Mouse (Mus musculus) retina, embryonic 14.5 days (tissue): ENCODE measurements around the gene Fut2.
"Not testable (repeated sequence)": the region's sequence is repeated elsewhere in the genome, so short reads cannot be mapped to it uniquely, and the experiment has no call there.

Source experiments
- DNase-seq: peaks from one replicate; pipeline ENCODE4 v3.0.0-alpha.2; 2015; ENCODE audit warnings: low spot score

Gene Fut2

GRCm38 (mm10) chr7:45677627-45678295 lies 11.6 kb upstream of the Fut2 start:
- DNase-seq: no peak

- no peak for DNase-seq
These were observed 2.7 kb upstream of the Fut2 start for GRCm38 (mm10) chr7:45668921-45669320.

- DNase-seq: no peak
These were observed 1.6 kb upstream of the Fut2 start for GRCm38 (mm10) chr7:45667761-45668160.

GRCm38 (mm10) chr7:45665303-45666138 lies 673 bp downstream of the Fut2 start:
- DNase-seq: no peak

GRCm38 (mm10) chr7:45661702-45662101 lies 4.5 kb downstream of the Fut2 start:
- DNase-seq: not testable (repeated sequence)

GRCm38 (mm10) chr7:45660746-45661478 lies 5.3 kb downstream of the Fut2 start:
- DNase-seq: no peak

- peak; percentile 25 for DNase-seq
These were observed 11.7 kb downstream of the Fut2 start for GRCm38 (mm10) chr7:45654424-45655047.

GRCm38 (mm10) chr7:45650484-45650883 lies 15.7 kb downstream of the Fut2 start:
- not testable (repeated sequence) for DNase-seq

GRCm38 (mm10) chr7:45649351-45649750 lies 16.8 kb downstream of the Fut2 start:
- DNase-seq: no peak

GRCm38 (mm10) chr7:45646671-45647070 lies 19.5 kb downstream of the Fut2 start:
- no peak for DNase-seq

GRCm38 (mm10) chr7:45645591-45645971 lies 20.6 kb downstream of the Fut2 start:
- DNase-seq: no peak

- DNase-seq: no peak
These were observed 21.2 kb downstream of the Fut2 start for GRCm38 (mm10) chr7:45644872-45645590.

- peak; percentile 73 for DNase-seq
These were observed 22.0 kb downstream of the Fut2 start for GRCm38 (mm10) chr7:45644183-45644582.

- DNase-seq: peak; percentile 99
These were observed 22.6 kb downstream of the Fut2 start for GRCm38 (mm10) chr7:45643441-45644178.

- DNase-seq: no peak
These were observed 23.5 kb downstream of the Fut2 start for GRCm38 (mm10) chr7:45642503-45643255.

GRCm38 (mm10) chr7:45642083-45642482 lies 24.1 kb downstream of the Fut2 start:
- no peak for DNase-seq

GRCm38 (mm10) chr7:45641391-45642040 lies 24.7 kb downstream of the Fut2 start:
- DNase-seq: no peak

GRCm38 (mm10) chr7:45640191-45640957 lies 25.8 kb downstream of the Fut2 start:
- DNase-seq: no peak

- no peak for DNase-seq
These were observed 26.6 kb downstream of the Fut2 start, which contains the start of gene Mamstr for GRCm38 (mm10) chr7:45639561-45640027. Mamstr (plus strand) TSS chr7:45639977.
